Mouse (Mus musculus) liver, embryonic 16.5 days (tissue): ENCODE results near the gene Tmem223. TPM values are rescaled to one million over a fixed set of nuclear protein-coding genes. Genes with fewer than 3 reads are reported as not detected.
A peak's percentile ranks its signal among the peaks of the same experiment; 100 is the strongest.

Experiments
- ATAC-seq: fragments of 200-750 bp; cut with Nextera tagmentation; 2 replicates; pipeline ENCODE4 v1.8.0; 2017; ENCODE audit warnings: low read depth, mild to moderate bottlenecking, moderate number of reproducible peaks, moderate library complexity
- H3K27ac ChIP-seq: fragments of 300-500 bp; sonication (generic); 2 replicates; pipeline ENCODE4 v1.5.1; 2014; ENCODE audit warnings: mild to moderate bottlenecking, low read length
- H3K27me3 ChIP-seq: fragments of 300-500 bp; sonication (generic); 2 replicates; pipeline ENCODE4 v1.6.1; 2014; ENCODE audit warnings: low read depth, low read length, mixed read lengths; ENCODE audit not compliant: control insufficient read depth, insufficient read depth
- H3K36me3 ChIP-seq: fragments of 300-500 bp; sonication (generic); 2 replicates; pipeline ENCODE4 v1.6.1; 2014; ENCODE audit warnings: mild to moderate bottlenecking; ENCODE audit not compliant: control insufficient read depth, insufficient read depth
- H3K4me1 ChIP-seq: fragments of 300-500 bp; sonication (generic); 2 replicates; pipeline ENCODE4 v1.6.1; 2014; ENCODE audit warnings: low read depth, low read length, mixed read lengths; ENCODE audit not compliant: control insufficient read depth
- H3K4me2 ChIP-seq: fragments of 300-500 bp; sonication (generic); 2 replicates; pipeline ENCODE4 v1.6.1; 2014; ENCODE audit warnings: low read depth, low read length, mixed read lengths
- H3K4me3 ChIP-seq: fragments of 300-500 bp; sonication (generic); 2 replicates; pipeline ENCODE4 v1.5.1; 2014; ENCODE audit warnings: low read depth, mild to moderate bottlenecking, low read length
- H3K9ac ChIP-seq: fragments of 300-500 bp; sonication (generic); 2 replicates; pipeline ENCODE4 v1.6.1; 2014; ENCODE audit warnings: low read depth, low read length
- H3K9me3 ChIP-seq: fragments of 300-500 bp; sonication (generic); replicated peaks from 2 replicates; pipeline ENCODE4 v1.6.1; 2016; ENCODE audit warnings: low read length; ENCODE audit not compliant: control insufficient read depth
- WGBS: fragments of 180-500 bp; shearing (Covaris S2); extraction: QIAGEN DNeasy Blood & Tissue Kit; methylation state at CpG from one replicate; pipeline ENCODE4 v1.1.7; 2014; ENCODE audit not compliant: insufficient replicate concordance; 5-methylcytosine and 5-hydroxymethylcytosine counted together
- polyA plus RNA-seq: library from polyadenylated mRNA; unstranded; fragments of >200 nt; fragmentation: Nextera tagmentation; extraction: Ambion mirVana; gene quantifications from 2 replicates; pipeline ENCODE4 v1.2.1, GENCODE M21; 2015

The Tmem223 gene
- polyA plus RNA-seq, 1 experiment from 2014 or later: 50.9 TPM

- H3K27me3 ChIP-seq: no peaks in the 10 kb centered on the region
- H3K9ac ChIP-seq: peak within 1 kb of the TSS; percentile 94
- peak within 1 kb of the TSS; percentile 87 for H3K4me3 ChIP-seq
- peaks cover 29% of the 10 kb centered on the region for H3K36me3 ChIP-seq
- peaks cover 19% of the 10 kb centered on the region for H3K4me1 ChIP-seq
- peak within 1 kb of the TSS; percentile 62 for H3K4me2 ChIP-seq
- ATAC-seq: no peak
- peak within 1 kb of the TSS; percentile 95 for H3K27ac ChIP-seq
- 73% methylated on average over 14 of the region's 14 CpGs for WGBS
- H3K9me3 ChIP-seq: no peaks in the 10 kb centered on the region
These were observed 30.2 kb upstream of the Tmem223 start, which contains the start of gene 1700092M07Rik for GRCm38 (mm10) chr19:8740603-8741002. Gene 1700092M07Rik (plus strand): TSS chr19:8740718.

GRCm38 (mm10) chr19:8741243-8741869, 29.4 kb upstream of the Tmem223 start, which contains the start of gene Stx5a:
Gene Stx5a (plus strand): TSS chr19:8741413.
- Histone ChIP-seq H3K9me3 (no peaks in the 10 kb centered on the region), H3K4me3 (peak within 1 kb of the TSS; percentile 87), H3K27ac (peak within 1 kb of the TSS; percentile 95), H3K27me3 (no peaks in the 10 kb centered on the region), H3K4me2 (peak within 1 kb of the TSS; percentile 90), H3K9ac (peak within 1 kb of the TSS; percentile 94), H3K36me3 (peaks cover 37% of the 10 kb centered on the region), H3K4me1 (peaks cover 16% of the 10 kb centered on the region)
- ATAC-seq: peak; percentile 97
- under 1% methylated on average over 36 of the region's 36 CpGs for WGBS

- Histone ChIP-seq H3K27ac (peak overlapping the region; percentile 95), H3K4me3 (peak overlapping the region; percentile 87), H3K4me2 (peak overlapping the region; percentile 90), H3K36me3 (peaks cover 43% of the 10 kb centered on the region), H3K9me3 (no peaks in the 10 kb centered on the region), H3K27me3 (no peaks in the 10 kb centered on the region), H3K4me1 (peaks cover 16% of the 10 kb centered on the region), H3K9ac (peak overlapping the region; percentile 94)
- ATAC-seq: no peak
- 6% methylated on average over 14 of the region's 14 CpGs for WGBS
These were observed 28.6 kb upstream of the Tmem223 start for GRCm38 (mm10) chr19:8742176-8742575.

- Histone ChIP-seq H3K9ac (no peak overlapping the region), H3K36me3 (peaks cover 63% of the 10 kb centered on the region), H3K4me3 (no peak overlapping the region), H3K27ac (no peak overlapping the region), H3K4me2 (no peak overlapping the region), H3K27me3 (no peaks in the 10 kb centered on the region), H3K9me3 (no peaks in the 10 kb centered on the region), H3K4me1 (peaks cover 16% of the 10 kb centered on the region)
- WGBS: 81% methylated on average over 1 of the region's 1 CpGs
- no peak for ATAC-seq
These were observed 25.4 kb upstream of the Tmem223 start for GRCm38 (mm10) chr19:8745382-8745781.

- Histone ChIP-seq H3K4me1 (peaks cover 9% of the 10 kb centered on the region), H3K4me2 (no peak overlapping the region), H3K9me3 (no peaks in the 10 kb centered on the region), H3K4me3 (no peak overlapping the region), H3K27ac (no peak overlapping the region), H3K27me3 (no peaks in the 10 kb centered on the region), H3K36me3 (peaks cover 79% of the 10 kb centered on the region), H3K9ac (no peak overlapping the region)
- no peak for ATAC-seq
- WGBS: 63% methylated on average over 2 of the region's 2 CpGs
These were observed 23.4 kb upstream of the Tmem223 start for GRCm38 (mm10) chr19:8747368-8747767.

- H3K27me3 ChIP-seq: no peaks in the 10 kb centered on the region
- H3K9ac ChIP-seq: peak overlapping the region; percentile 90
- H3K4me1 ChIP-seq: peaks cover 25% of the 10 kb centered on the region
- peak overlapping the region; percentile 80 for H3K4me2 ChIP-seq
- H3K4me3 ChIP-seq: peak overlapping the region; percentile 98
- no peaks in the 10 kb centered on the region for H3K9me3 ChIP-seq
- peak overlapping the region; percentile 95; the same call in 1 of the 2 replicates for H3K27ac ChIP-seq
- no peak for ATAC-seq
- H3K36me3 ChIP-seq: peaks cover 39% of the 10 kb centered on the region
- 30% methylated on average over 3 of the region's 3 CpGs for WGBS
These were observed 15.1 kb upstream of the Tmem223 start for GRCm38 (mm10) chr19:8755652-8756051.

- ATAC-seq: peak; percentile 95
These were observed 14.0 kb upstream of the Tmem223 start, which contains the start of gene Nxf1 for GRCm38 (mm10) chr19:8756635-8757387. Gene Nxf1 (plus strand): TSS chr19:8757073.

GRCm38 (mm10) chr19:8757471-8757998, 13.3 kb upstream of the Tmem223 start:
- Histone ChIP-seq H3K27me3 (no peaks in the 10 kb centered on the region), H3K4me3 (peak overlapping the region; percentile 98), H3K9me3 (no peaks in the 10 kb centered on the region), H3K4me2 (peak overlapping the region; percentile 71), H3K27ac (peak overlapping the region; percentile 95), H3K36me3 (peaks cover 28% of the 10 kb centered on the region), H3K9ac (peak overlapping the region; percentile 99), H3K4me1 (peaks cover 25% of the 10 kb centered on the region)
- ATAC-seq: no peak
- 3% methylated on average over 14 of the region's 14 CpGs for WGBS

More at GRCm38 (mm10) chr19:8756635-8757387, 14.0 kb upstream of the Tmem223 start, which contains the start of gene Nxf1:
- no peaks in the 10 kb centered on the region for H3K27me3 ChIP-seq
- H3K4me3 ChIP-seq: peak within 1 kb of the TSS; percentile 98
- WGBS: under 1% methylated on average over 75 of the region's 75 CpGs
- H3K36me3 ChIP-seq: peaks cover 29% of the 10 kb centered on the region
- H3K9ac ChIP-seq: peak within 1 kb of the TSS; percentile 99
- peak within 1 kb of the TSS; percentile 95 for H3K27ac ChIP-seq
- H3K4me1 ChIP-seq: peaks cover 25% of the 10 kb centered on the region
- no peaks in the 10 kb centered on the region for H3K9me3 ChIP-seq
- H3K4me2 ChIP-seq: peak within 1 kb of the TSS; percentile 80
